Mouse (Mus musculus): ENCODE measurements around the gene Ctbs. TPM values are rescaled to one million over a fixed set of nuclear protein-coding genes. Genes with fewer than 3 reads are reported as not detected.

Gene Ctbs
- polyA plus RNA-seq, 1 experiment: 1.5 TPM

DNA sequence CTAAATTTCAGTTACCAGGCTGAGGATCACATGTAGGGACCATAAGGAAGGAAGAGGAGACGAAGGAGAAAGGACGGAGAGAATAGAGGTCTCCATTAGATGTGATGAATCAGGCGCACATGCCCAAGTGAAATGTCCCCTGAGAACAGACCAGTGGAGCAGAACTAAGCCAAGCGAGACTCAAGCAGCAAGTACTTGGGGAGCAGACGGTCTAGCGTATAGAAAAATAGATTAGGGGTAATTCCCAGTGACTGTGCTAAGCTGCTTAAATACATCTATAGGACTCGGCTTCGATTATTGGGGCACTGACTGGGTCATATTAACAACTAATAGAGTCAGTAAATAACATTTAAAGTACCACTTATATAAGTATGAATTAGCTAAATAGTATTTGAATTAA, 45.3 kb downstream of the Ctbs start:
- Histone ChIP-seq H3K79me3 (ENCODE audit: low read depth) (no peaks in the 10 kb centered on the region), H3K79me2 (ENCODE audit: control insufficient read depth, insufficient read depth) (peaks cover 2% of the 10 kb centered on the region), H3K4me3 (ENCODE audit: insufficient read depth, poor library complexity, severe bottlenecking) (no peak overlapping the region), H3K27me3 (ENCODE audit: control insufficient read depth, insufficient read depth, insufficient read length) (no peaks in the 10 kb centered on the region), H3K36me3 (ENCODE audit: control insufficient read depth, insufficient read depth) (no peaks in the 10 kb centered on the region), H3ac (ENCODE audit: control insufficient read depth, insufficient read length, low read depth) (no peak overlapping the region)
- no peak for TF ChIP-seq USF1 (IDR thresholded peaks at IDR 0.05; ENCODE audit: low read depth)
- no peak for TF ChIP-seq MYOG (IDR thresholded peaks at IDR 0.05; ENCODE audit: control insufficient read depth, extremely low read depth, insufficient read length)
- TF ChIP-seq MYOD1 (IDR thresholded peaks at IDR 0.05; ENCODE audit: control insufficient read depth, insufficient read length, low read depth): no peak
- TF ChIP-seq CTCF (IDR thresholded peaks at IDR 0.05; ENCODE audit: control insufficient read depth, insufficient read depth, insufficient read length): no peak
- no peak for TF ChIP-seq FOSL1 (IDR thresholded peaks at IDR 0.05; ENCODE audit: insufficient read depth, low read length, poor library complexity, severe bottlenecking)
- TF ChIP-seq MAX (IDR thresholded peaks at IDR 0.05): no peak
- no peak for TF ChIP-seq CEBPB (IDR thresholded peaks at IDR 0.05; ENCODE audit: low read depth)

DNA sequence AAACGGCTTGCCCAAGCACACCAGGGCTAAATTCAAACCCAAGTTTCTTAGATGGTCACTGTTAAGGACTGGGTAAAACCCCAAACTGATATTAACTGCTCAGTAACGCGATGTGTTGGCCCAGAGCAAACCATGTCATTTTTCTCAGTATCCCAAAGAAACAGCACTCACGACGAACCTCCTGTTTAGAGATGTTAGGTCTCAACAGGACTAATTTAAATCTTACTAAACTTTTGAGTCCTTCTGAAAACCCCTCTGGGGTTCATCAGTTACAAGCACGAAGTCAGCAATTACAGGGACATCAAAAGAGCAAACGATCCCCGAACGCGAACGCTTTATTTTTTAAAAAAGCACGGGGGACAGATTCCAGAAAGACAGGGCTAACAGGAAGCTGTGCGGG, 49.4 kb downstream of the Ctbs start:
- no peaks in the 10 kb centered on the region for H3K27me3 ChIP-seq (ENCODE audit: control insufficient read depth, insufficient read depth, insufficient read length)
- TF ChIP-seq FOSL1 (IDR thresholded peaks at IDR 0.05; ENCODE audit: insufficient read depth, low read length, poor library complexity, severe bottlenecking) (no peak), CTCF (IDR thresholded peaks at IDR 0.05; ENCODE audit: control insufficient read depth, insufficient read depth, insufficient read length) (no peak), CEBPB (IDR thresholded peaks at IDR 0.05; ENCODE audit: low read depth) (no peak), MYOG (IDR thresholded peaks at IDR 0.05; ENCODE audit: control insufficient read depth, extremely low read depth, insufficient read length) (no peak), MAX (IDR thresholded peaks at IDR 0.05) (no peak), USF1 (IDR thresholded peaks at IDR 0.05; ENCODE audit: low read depth) (no peak), MYOD1 (IDR thresholded peaks at IDR 0.05; ENCODE audit: control insufficient read depth, insufficient read length, low read depth) (no peak)
- peaks cover 40% of the 10 kb centered on the region for H3K79me3 ChIP-seq (ENCODE audit: low read depth)
- H3K79me2 ChIP-seq (ENCODE audit: control insufficient read depth, insufficient read depth): peaks cover 43% of the 10 kb centered on the region
- peaks cover 16% of the 10 kb centered on the region for H3K36me3 ChIP-seq (ENCODE audit: control insufficient read depth, insufficient read depth)
- peak overlapping the region; percentile 68 for H3ac ChIP-seq (ENCODE audit: control insufficient read depth, insufficient read length, low read depth)
- peak overlapping the region; percentile 81 for H3K4me3 ChIP-seq (ENCODE audit: insufficient read depth, poor library complexity, severe bottlenecking)

DNA sequence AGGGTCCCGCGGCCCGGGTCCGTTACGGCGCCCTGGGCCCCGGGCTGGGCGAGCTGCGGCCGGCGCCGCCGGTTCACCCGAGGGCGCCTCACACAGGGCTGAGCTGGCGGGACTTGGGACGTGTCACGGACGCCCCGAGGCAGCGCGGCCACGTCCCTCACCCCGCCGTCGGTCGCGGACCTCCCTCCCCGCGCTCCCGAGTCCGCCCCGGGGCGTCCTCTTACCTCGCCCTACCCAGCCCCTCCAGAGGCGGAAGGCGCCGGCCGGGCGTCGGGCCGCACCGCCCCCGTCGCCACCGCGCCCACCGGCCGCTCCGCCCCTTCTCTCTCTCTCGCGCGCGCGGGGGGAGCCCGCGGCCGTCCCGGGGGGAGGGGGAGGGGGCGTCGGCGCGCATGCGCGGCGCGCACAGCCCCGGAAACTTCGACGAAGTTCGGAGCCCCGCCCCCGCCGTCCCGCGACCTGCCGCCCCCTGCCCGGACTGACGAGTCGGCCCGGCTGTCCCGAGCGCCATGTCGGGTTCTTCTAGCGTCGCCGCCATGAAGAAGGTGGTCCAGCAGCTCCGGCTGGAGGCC, 49.9 kb downstream of the Ctbs start, which contains the start of the genes Spata1 and Gng5:
Gene Spata1, minus strand, starts transcription at position 323 of the 572 bp plus-strand sequence.
Gene Gng5, plus strand, starts transcription at position 377 of the 572 bp plus-strand sequence.
- peak within 1 kb of the TSS; percentile 81 for H3K4me3 ChIP-seq (ENCODE audit: insufficient read depth, poor library complexity, severe bottlenecking)
- peaks cover 48% of the 10 kb centered on the region for H3K79me2 ChIP-seq (ENCODE audit: control insufficient read depth, insufficient read depth)
- peaks cover 44% of the 10 kb centered on the region for H3K79me3 ChIP-seq (ENCODE audit: low read depth)
- H3ac ChIP-seq (ENCODE audit: control insufficient read depth, insufficient read length, low read depth): peak within 1 kb of the TSS; percentile 98
- H3K27me3 ChIP-seq (ENCODE audit: control insufficient read depth, insufficient read depth, insufficient read length): no peaks in the 10 kb centered on the region
- TF ChIP-seq CEBPB (IDR thresholded peaks at IDR 0.05; ENCODE audit: low read depth) (no peak), MAX (IDR thresholded peaks at IDR 0.05) (no peak), USF1 (IDR thresholded peaks at IDR 0.05; ENCODE audit: low read depth) (no peak), CTCF (IDR thresholded peaks at IDR 0.05; ENCODE audit: control insufficient read depth, insufficient read depth, insufficient read length) (no peak), MYOD1 (IDR thresholded peaks at IDR 0.05; ENCODE audit: control insufficient read depth, insufficient read length, low read depth) (no peak), MYOG (IDR thresholded peaks at IDR 0.05; ENCODE audit: control insufficient read depth, extremely low read depth, insufficient read length) (no peak), FOSL1 (IDR thresholded peaks at IDR 0.05; ENCODE audit: insufficient read depth, low read length, poor library complexity, severe bottlenecking) (no peak)
- peaks cover 21% of the 10 kb centered on the region for H3K36me3 ChIP-seq (ENCODE audit: control insufficient read depth, insufficient read depth)

DNA sequence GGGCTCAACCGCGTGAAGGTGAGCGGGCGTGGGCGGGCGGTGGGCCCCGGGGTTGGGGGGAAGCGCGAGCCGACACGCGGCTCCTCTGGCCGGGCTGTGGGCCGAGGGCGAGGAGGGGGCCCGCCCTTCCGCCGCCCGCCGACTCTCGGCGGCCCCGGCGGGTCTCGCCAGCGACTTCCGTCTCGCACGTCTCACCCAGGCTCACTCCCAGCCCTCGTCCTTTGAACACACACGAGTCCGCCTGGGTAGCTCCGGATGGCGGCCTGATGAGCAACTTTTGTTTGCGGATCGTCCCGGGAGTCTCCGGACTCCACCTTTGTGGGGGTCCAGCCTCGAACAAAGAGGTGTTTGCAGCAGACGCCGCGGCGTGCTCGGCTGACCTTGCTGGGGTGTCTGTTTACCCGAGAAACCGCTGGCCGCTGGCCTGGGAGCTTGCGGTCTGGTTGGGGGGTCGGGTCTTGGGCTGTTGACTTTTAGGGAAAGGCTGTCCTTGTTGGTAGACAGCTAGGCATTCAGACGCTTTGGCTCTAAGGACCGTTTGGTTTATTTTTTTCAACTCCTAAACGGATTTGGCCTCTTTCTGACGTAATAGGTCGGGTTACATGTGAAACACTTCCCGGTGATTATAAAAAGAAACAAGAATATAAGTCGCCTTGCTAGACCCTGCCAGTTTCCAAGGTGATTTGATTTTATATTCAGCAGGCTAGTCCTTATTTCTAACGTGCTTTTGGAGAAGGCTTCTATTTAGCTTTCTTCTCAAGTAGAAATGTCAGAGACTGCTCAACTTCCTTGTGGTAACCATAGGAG, 50.6 kb downstream of the Ctbs start:
- Histone ChIP-seq H3K27me3 (ENCODE audit: control insufficient read depth, insufficient read depth, insufficient read length) (no peaks in the 10 kb centered on the region), H3K36me3 (ENCODE audit: control insufficient read depth, insufficient read depth) (peaks cover 28% of the 10 kb centered on the region), H3ac (ENCODE audit: control insufficient read depth, insufficient read length, low read depth) (peak overlapping the region; percentile 98), H3K79me2 (ENCODE audit: control insufficient read depth, insufficient read depth) (peaks cover 53% of the 10 kb centered on the region), H3K79me3 (ENCODE audit: low read depth) (peaks cover 47% of the 10 kb centered on the region), H3K4me3 (ENCODE audit: insufficient read depth, poor library complexity, severe bottlenecking) (peak overlapping the region; percentile 81)
- no peak for TF ChIP-seq MYOG (IDR thresholded peaks at IDR 0.05; ENCODE audit: control insufficient read depth, extremely low read depth, insufficient read length)
- no peak for TF ChIP-seq MYOD1 (IDR thresholded peaks at IDR 0.05; ENCODE audit: control insufficient read depth, insufficient read length, low read depth)
- no peak for TF ChIP-seq MAX (IDR thresholded peaks at IDR 0.05)
- TF ChIP-seq USF1 (IDR thresholded peaks at IDR 0.05; ENCODE audit: low read depth): no peak
- TF ChIP-seq CEBPB (IDR thresholded peaks at IDR 0.05; ENCODE audit: low read depth): no peak
- no peak for TF ChIP-seq CTCF (IDR thresholded peaks at IDR 0.05; ENCODE audit: control insufficient read depth, insufficient read depth, insufficient read length)
- TF ChIP-seq FOSL1 (IDR thresholded peaks at IDR 0.05; ENCODE audit: insufficient read depth, low read length, poor library complexity, severe bottlenecking): no peak

DNA sequence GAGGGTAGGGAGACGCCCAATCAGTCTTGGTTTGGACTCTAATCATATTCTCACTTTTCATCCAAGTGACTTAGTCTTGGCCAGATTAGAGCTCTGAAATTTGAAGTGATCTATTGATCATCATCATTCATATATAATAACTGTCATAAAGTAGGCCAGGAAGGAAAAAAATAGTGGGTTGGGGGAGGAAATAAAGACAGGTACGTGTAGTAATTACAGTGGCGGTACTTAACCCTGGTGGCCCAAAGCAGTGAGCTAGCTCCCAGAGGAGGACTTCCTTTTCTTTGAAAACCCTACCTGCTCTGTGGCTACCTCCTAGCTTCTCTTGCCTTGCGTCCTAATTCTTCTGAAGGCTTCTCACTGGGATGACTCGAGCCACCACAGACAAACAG, 51.2 kb downstream of the Ctbs start:
- H3K79me2 ChIP-seq (ENCODE audit: control insufficient read depth, insufficient read depth): peaks cover 59% of the 10 kb centered on the region
- H3K4me3 ChIP-seq (ENCODE audit: insufficient read depth, poor library complexity, severe bottlenecking): peak overlapping the region; percentile 81
- H3K27me3 ChIP-seq (ENCODE audit: control insufficient read depth, insufficient read depth, insufficient read length): no peaks in the 10 kb centered on the region
- peaks cover 47% of the 10 kb centered on the region for H3K79me3 ChIP-seq (ENCODE audit: low read depth)
- peak overlapping the region; percentile 98 for H3ac ChIP-seq (ENCODE audit: control insufficient read depth, insufficient read length, low read depth)
- TF ChIP-seq MAX (IDR thresholded peaks at IDR 0.05) (no peak), CEBPB (IDR thresholded peaks at IDR 0.05; ENCODE audit: low read depth) (no peak), MYOG (IDR thresholded peaks at IDR 0.05; ENCODE audit: control insufficient read depth, extremely low read depth, insufficient read length) (no peak), FOSL1 (IDR thresholded peaks at IDR 0.05; ENCODE audit: insufficient read depth, low read length, poor library complexity, severe bottlenecking) (no peak), CTCF (IDR thresholded peaks at IDR 0.05; ENCODE audit: control insufficient read depth, insufficient read depth, insufficient read length) (no peak), MYOD1 (IDR thresholded peaks at IDR 0.05; ENCODE audit: control insufficient read depth, insufficient read length, low read depth) (no peak)
- H3K36me3 ChIP-seq (ENCODE audit: control insufficient read depth, insufficient read depth): peaks cover 34% of the 10 kb centered on the region

Measured in C2C12 (cell line).